Mouse (Mus musculus): ENCODE measurements around the gene Mmachc. TPM values are rescaled to one million over a fixed set of nuclear protein-coding genes. Genes with fewer than 3 reads are reported as not detected.

Gene Mmachc
- polyA plus RNA-seq, 1 experiment = 35.9 TPM

DNA sequence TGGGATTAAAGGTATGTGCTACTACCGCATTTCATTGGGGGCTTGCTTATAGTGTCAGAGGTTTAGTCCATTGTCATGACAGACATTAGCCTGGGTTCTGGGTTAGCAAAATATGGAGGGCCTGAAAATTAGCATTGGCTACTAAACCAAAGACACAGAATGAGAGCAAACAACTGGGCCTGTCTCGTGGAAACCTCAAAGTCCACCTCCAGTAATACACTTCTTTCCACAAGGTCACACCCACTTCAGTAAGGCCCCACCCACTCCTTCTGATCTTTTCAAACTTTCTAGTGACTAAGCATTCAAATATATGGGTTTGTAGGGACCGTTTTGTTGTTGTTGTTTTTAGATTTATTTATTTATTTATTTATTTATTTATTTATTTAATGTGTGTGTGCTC lies 21.3 kb upstream of the Mmachc start:
- H3K27ac ChIP-seq (ENCODE audit: insufficient read depth, low read length) = no peak overlapping the region
- H3K4me3 ChIP-seq (ENCODE audit: low read depth, low read length) = no peak overlapping the region
- peaks cover 3% of the 10 kb centered on the region for H3K4me1 ChIP-seq (ENCODE audit: control insufficient read depth, insufficient read depth, low read length)
- H3K27me3 ChIP-seq (ENCODE audit: control insufficient read depth, insufficient read depth, low read length, poor library complexity, severe bottlenecking) = no peaks in the 10 kb centered on the region
- no peaks in the 10 kb centered on the region for H3K9me3 ChIP-seq (replicated peaks; ENCODE audit: control insufficient read depth, insufficient read depth, low read length, poor library complexity, severe bottlenecking)
- no peaks in the 10 kb centered on the region for H3K36me3 ChIP-seq (ENCODE audit: control insufficient read depth, insufficient read depth, low read length, poor library complexity, severe bottlenecking)
- H3K9ac ChIP-seq (ENCODE audit: low read depth, poor library complexity, severe bottlenecking) = no peak overlapping the region
- TF ChIP-seq POLR2A (IDR thresholded peaks at IDR 0.05; ENCODE audit: insufficient read depth, low read length) (no peak), CTCF (IDR thresholded peaks at IDR 0.05; ENCODE audit: low read depth, low read length) (no peak), EP300 (IDR thresholded peaks at IDR 0.05; ENCODE audit: insufficient read depth, low read depth, low read length) (no peak)

DNA sequence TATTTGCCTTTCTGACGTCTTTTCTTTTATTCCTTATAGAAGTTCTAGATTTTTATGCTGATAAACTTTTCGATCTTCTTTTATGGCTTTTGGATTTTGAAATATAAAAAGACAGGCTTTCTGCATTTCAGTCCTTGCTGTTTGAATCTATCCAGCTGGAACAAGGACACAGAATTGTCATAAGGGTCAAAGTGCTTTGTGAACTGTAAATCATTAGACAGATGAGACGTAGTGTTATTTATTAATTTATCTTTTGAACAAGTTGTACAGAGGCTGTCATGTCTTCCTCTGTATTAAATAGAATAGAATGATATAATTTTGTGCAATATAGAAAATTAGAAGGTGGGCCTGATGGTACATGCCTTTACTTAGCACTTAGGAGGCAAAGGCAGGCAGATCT lies 19.2 kb upstream of the Mmachc start:
- Histone ChIP-seq H3K4me3 (ENCODE audit: low read depth, low read length) (no peak overlapping the region), H3K4me1 (ENCODE audit: control insufficient read depth, insufficient read depth, low read length) (peaks cover 3% of the 10 kb centered on the region), H3K9ac (ENCODE audit: low read depth, poor library complexity, severe bottlenecking) (no peak overlapping the region), H3K27ac (ENCODE audit: insufficient read depth, low read length) (no peak overlapping the region), H3K27me3 (ENCODE audit: control insufficient read depth, insufficient read depth, low read length, poor library complexity, severe bottlenecking) (no peaks in the 10 kb centered on the region), H3K9me3 (replicated peaks; ENCODE audit: control insufficient read depth, insufficient read depth, low read length, poor library complexity, severe bottlenecking) (no peaks in the 10 kb centered on the region), H3K36me3 (ENCODE audit: control insufficient read depth, insufficient read depth, low read length, poor library complexity, severe bottlenecking) (no peaks in the 10 kb centered on the region)
- TF ChIP-seq EP300 (IDR thresholded peaks at IDR 0.05; ENCODE audit: insufficient read depth, low read depth, low read length) (no peak), POLR2A (IDR thresholded peaks at IDR 0.05; ENCODE audit: insufficient read depth, low read length) (no peak), CTCF (IDR thresholded peaks at IDR 0.05; ENCODE audit: low read depth, low read length) (no peak)

DNA sequence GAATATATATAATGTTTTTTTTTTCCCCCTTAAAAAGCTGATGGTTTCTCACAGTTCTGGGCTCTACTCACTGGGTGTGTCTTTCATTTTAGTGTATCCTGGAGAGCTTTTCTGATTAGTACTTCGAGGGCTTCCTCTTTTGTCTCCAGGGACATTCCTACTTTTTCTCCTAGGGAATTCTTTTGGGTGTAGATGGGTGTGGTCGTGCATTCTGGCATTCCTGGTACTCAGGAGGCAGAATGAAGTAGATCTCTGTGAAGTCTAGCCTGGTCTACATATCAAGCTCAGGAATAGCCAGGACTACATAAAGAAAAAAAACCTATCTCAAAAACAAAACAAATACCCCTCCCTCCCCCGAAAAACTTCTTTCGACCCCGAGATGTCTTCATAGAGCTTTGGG lies 17.2 kb upstream of the Mmachc start:
- no peaks in the 10 kb centered on the region for H3K27me3 ChIP-seq (ENCODE audit: control insufficient read depth, insufficient read depth, low read length, poor library complexity, severe bottlenecking)
- H3K27ac ChIP-seq (ENCODE audit: insufficient read depth, low read length) = peak overlapping the region; percentile 96
- H3K4me3 ChIP-seq (ENCODE audit: low read depth, low read length) = no peak overlapping the region
- H3K9ac ChIP-seq (ENCODE audit: low read depth, poor library complexity, severe bottlenecking) = 0 out of 2 replicates have a peak overlapping the region, but pooled peaks have one; percentile 37
- H3K36me3 ChIP-seq (ENCODE audit: control insufficient read depth, insufficient read depth, low read length, poor library complexity, severe bottlenecking) = no peaks in the 10 kb centered on the region
- H3K4me1 ChIP-seq (ENCODE audit: control insufficient read depth, insufficient read depth, low read length) = peaks cover 3% of the 10 kb centered on the region
- TF ChIP-seq CTCF (IDR thresholded peaks at IDR 0.05; ENCODE audit: low read depth, low read length) = no peak
- no peak for TF ChIP-seq POLR2A (IDR thresholded peaks at IDR 0.05; ENCODE audit: insufficient read depth, low read length)
- TF ChIP-seq EP300 (IDR thresholded peaks at IDR 0.05; ENCODE audit: insufficient read depth, low read depth, low read length) = no peak
- H3K9me3 ChIP-seq (replicated peaks; ENCODE audit: control insufficient read depth, insufficient read depth, low read length, poor library complexity, severe bottlenecking) = no peaks in the 10 kb centered on the region

DNA sequence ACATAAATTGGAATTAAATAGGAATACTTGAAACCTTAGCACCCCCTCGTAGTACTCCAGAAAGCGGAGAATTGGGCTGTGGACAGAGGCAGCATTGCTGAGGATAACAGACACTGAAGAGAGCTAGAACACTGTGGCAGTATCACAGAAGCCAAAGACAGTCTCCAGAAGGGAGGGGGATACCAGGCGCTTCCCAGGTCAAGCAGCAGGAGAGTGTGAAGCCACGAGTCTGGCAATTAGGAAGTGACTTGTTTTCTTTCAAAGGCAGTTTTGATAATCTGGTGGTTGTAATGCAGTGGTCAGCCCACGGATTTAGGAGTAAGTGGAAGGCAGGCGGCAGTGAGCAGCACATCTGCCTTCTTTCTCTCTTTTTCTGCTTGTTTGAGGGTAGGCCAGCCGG lies 14.0 kb upstream of the Mmachc start:
- Histone ChIP-seq H3K27ac (ENCODE audit: insufficient read depth, low read length) (no peak overlapping the region), H3K4me1 (ENCODE audit: control insufficient read depth, insufficient read depth, low read length) (peaks cover 3% of the 10 kb centered on the region), H3K9ac (ENCODE audit: low read depth, poor library complexity, severe bottlenecking) (peak overlapping the region; percentile 66; the same call in 1 of the 2 replicates), H3K36me3 (ENCODE audit: control insufficient read depth, insufficient read depth, low read length, poor library complexity, severe bottlenecking) (no peaks in the 10 kb centered on the region), H3K9me3 (replicated peaks; ENCODE audit: control insufficient read depth, insufficient read depth, low read length, poor library complexity, severe bottlenecking) (no peaks in the 10 kb centered on the region), H3K4me3 (ENCODE audit: low read depth, low read length) (peak overlapping the region; percentile 57), H3K27me3 (ENCODE audit: control insufficient read depth, insufficient read depth, low read length, poor library complexity, severe bottlenecking) (no peaks in the 10 kb centered on the region)
- TF ChIP-seq POLR2A (IDR thresholded peaks at IDR 0.05; ENCODE audit: insufficient read depth, low read length) (no peak), EP300 (IDR thresholded peaks at IDR 0.05; ENCODE audit: insufficient read depth, low read depth, low read length) (no peak), CTCF (IDR thresholded peaks at IDR 0.05; ENCODE audit: low read depth, low read length) (no peak)

DNA sequence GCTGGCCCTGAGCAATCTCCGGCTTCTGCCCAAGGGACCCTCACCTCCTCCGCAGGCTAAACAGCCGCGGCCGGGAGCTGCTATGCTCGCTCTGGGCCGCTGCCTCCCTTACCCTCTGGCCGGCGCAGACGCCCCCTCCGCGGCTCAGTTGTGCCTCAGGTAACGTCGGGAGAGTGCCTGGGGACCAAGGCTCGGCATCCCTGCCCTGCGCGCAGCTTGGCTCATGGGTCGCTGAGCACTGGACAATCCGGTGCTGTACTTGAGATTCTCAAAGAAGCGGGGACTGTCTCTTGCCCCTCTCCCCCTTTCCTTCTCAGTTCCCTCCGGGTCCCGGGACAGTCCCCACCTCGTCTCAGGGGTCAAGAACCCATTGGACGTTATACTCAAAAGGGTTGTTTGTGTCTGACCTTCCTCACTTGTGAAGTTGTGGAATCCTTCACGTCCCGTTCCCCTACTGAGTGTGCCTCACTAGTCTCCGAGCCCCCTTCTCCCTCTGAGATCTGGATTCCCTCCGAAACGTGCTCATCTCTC lies 13.0 kb upstream of the Mmachc start:
- Histone ChIP-seq H3K27ac (ENCODE audit: insufficient read depth, low read length) (peak overlapping the region; percentile 71), H3K9ac (ENCODE audit: low read depth, poor library complexity, severe bottlenecking) (peak overlapping the region; percentile 82), H3K27me3 (ENCODE audit: control insufficient read depth, insufficient read depth, low read length, poor library complexity, severe bottlenecking) (no peaks in the 10 kb centered on the region), H3K4me3 (ENCODE audit: low read depth, low read length) (peak overlapping the region; percentile 89), H3K9me3 (replicated peaks; ENCODE audit: control insufficient read depth, insufficient read depth, low read length, poor library complexity, severe bottlenecking) (no peaks in the 10 kb centered on the region), H3K4me1 (ENCODE audit: control insufficient read depth, insufficient read depth, low read length) (peaks cover 2% of the 10 kb centered on the region), H3K36me3 (ENCODE audit: control insufficient read depth, insufficient read depth, low read length, poor library complexity, severe bottlenecking) (no peaks in the 10 kb centered on the region)
- no peak for TF ChIP-seq CTCF (IDR thresholded peaks at IDR 0.05; ENCODE audit: low read depth, low read length)
- TF ChIP-seq EP300 (IDR thresholded peaks at IDR 0.05; ENCODE audit: insufficient read depth, low read depth, low read length) = no peak
- no peak for TF ChIP-seq POLR2A (IDR thresholded peaks at IDR 0.05; ENCODE audit: insufficient read depth, low read length)

DNA sequence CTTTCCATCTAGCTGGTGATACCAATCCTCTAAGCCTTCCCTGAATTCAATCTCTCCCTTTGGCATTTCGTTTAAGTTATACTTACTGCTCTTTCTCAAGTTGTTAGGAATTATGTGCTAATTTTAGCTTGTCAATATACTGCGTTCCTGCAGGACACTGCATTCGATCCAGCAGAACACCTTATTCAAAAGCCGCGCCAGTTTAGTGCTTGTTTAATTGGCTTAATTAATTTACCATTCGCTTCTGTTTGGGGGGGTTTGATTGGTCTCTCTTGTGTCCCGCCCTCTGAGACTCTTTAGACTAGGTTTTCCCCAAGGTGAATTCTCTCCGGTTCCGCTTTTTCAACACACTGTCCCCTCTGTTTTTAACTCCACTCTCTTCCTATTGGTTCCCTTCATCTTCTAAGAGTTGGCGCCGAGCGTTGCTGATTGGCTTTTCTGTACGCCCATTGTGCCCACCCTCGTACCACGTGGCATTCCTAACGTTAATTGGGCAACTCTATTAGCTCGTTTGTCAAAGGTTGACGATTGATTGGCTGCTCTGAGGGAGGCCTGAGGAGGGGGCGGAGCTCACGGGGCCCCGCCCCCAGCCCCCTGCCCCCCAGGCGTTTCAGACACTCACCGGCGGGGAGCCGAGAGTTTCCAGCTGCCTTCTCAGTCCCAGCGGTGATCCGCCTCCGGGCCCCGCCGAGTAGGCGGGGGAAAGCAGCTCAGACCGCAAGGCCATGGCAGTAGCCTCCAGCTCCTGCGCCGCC lies 12.3 kb upstream of the Mmachc start, which contains the start of gene Tesk2:
Gene Tesk2, plus strand, starts transcription at position 606 of the 755 bp plus-strand sequence.
- Histone ChIP-seq H3K27ac (ENCODE audit: insufficient read depth, low read length) (peak within 1 kb of the TSS; percentile 71), H3K36me3 (ENCODE audit: control insufficient read depth, insufficient read depth, low read length, poor library complexity, severe bottlenecking) (no peaks in the 10 kb centered on the region), H3K9ac (ENCODE audit: low read depth, poor library complexity, severe bottlenecking) (peak within 1 kb of the TSS; percentile 82), H3K4me1 (ENCODE audit: control insufficient read depth, insufficient read depth, low read length) (peaks cover 2% of the 10 kb centered on the region), H3K9me3 (replicated peaks; ENCODE audit: control insufficient read depth, insufficient read depth, low read length, poor library complexity, severe bottlenecking) (no peaks in the 10 kb centered on the region), H3K4me3 (ENCODE audit: low read depth, low read length) (peak within 1 kb of the TSS; percentile 89), H3K27me3 (ENCODE audit: control insufficient read depth, insufficient read depth, low read length, poor library complexity, severe bottlenecking) (no peaks in the 10 kb centered on the region)
- peak; percentile 46 for TF ChIP-seq POLR2A (IDR thresholded peaks at IDR 0.05; ENCODE audit: insufficient read depth, low read length)
- TF ChIP-seq EP300 (IDR thresholded peaks at IDR 0.05; ENCODE audit: insufficient read depth, low read depth, low read length) = no peak

Data from ES-Bruce4 (cell line).